Mouse (Mus musculus): ENCODE measurements around the gene Vmn2r73. TPM values are rescaled to one million over a fixed set of nuclear protein-coding genes. Genes with fewer than 3 reads are reported as not detected.

Vmn2r73 gene
- polyA plus RNA-seq (2014; fragmentation: Illumina TruSeq; extraction: RNeasy Lipid Tissue Mini Kit (QIAGEN cat#74804); ENCODE audit: low read depth, low replicate concordance): not detected

GRCm38 (mm10) chr7:85876166-85876565 is at the start of gene Vmn2r73:
TSS of gene Vmn2r73 (minus strand) at chr7:85876266.

Other genes starting within 250 kb of the Vmn2r73 start
- not detected for gene Vmn2r72, start 121.2 kb downstream of the Vmn2r73 start, polyA plus RNA-seq (2014; fragmentation: Illumina TruSeq; extraction: RNeasy Lipid Tissue Mini Kit (QIAGEN cat#74804); ENCODE audit: low read depth, low replicate concordance)
- not detected for gene Vmn2r74, start 85.4 kb upstream of the Vmn2r73 start, polyA plus RNA-seq (2014; fragmentation: Illumina TruSeq; extraction: RNeasy Lipid Tissue Mini Kit (QIAGEN cat#74804); ENCODE audit: low read depth, low replicate concordance)